Mouse (Mus musculus) neural tube, embryonic 14.5 days (tissue): ENCODE measurements around the gene Trim69. TPM values are rescaled to one million over a fixed set of nuclear protein-coding genes. Genes with fewer than 3 reads are reported as not detected.
"Not testable (repeated sequence)": the region's sequence is repeated elsewhere in the genome, so short reads cannot be mapped to it uniquely, and the experiment has no call there.

Source experiments
- ATAC-seq: fragments of 200-750 bp; cut with Nextera tagmentation; 2 replicates; pipeline ENCODE4 v1.8.0; 2017; ENCODE audit warnings: low read depth, mild to moderate bottlenecking, moderate TSS enrichment, moderate library complexity
- H3K27ac ChIP-seq: fragments of 300-500 bp; sonication (generic); 2 replicates; pipeline ENCODE4 v1.5.1; 2014; ENCODE audit warnings: low read depth, mild to moderate bottlenecking, control low read depth, low read length, moderate library complexity, mixed read lengths
- H3K27me3 ChIP-seq: fragments of 300-500 bp; sonication (generic); 2 replicates; pipeline ENCODE4 v1.6.1; 2014; ENCODE audit warnings: low read length; ENCODE audit not compliant: control insufficient read depth, insufficient read depth
- H3K36me3 ChIP-seq: fragments of 300-500 bp; sonication (generic); 2 replicates; pipeline ENCODE4 v1.6.1; 2014; ENCODE audit warnings: low read length, mixed read lengths; ENCODE audit not compliant: control insufficient read depth, insufficient read depth
- H3K4me1 ChIP-seq: fragments of 300-500 bp; sonication (generic); 2 replicates; pipeline ENCODE4 v1.6.1; 2014; ENCODE audit warnings: low read length; ENCODE audit not compliant: control insufficient read depth, insufficient read depth
- H3K4me2 ChIP-seq: fragments of 300-500 bp; sonication (generic); 2 replicates; pipeline ENCODE4 v1.6.1; 2014; ENCODE audit warnings: mild to moderate bottlenecking, low read depth, low read length, control low read depth
- H3K4me3 ChIP-seq: fragments of 300-500 bp; sonication (generic); 2 replicates; pipeline ENCODE4 v1.5.1; 2014; ENCODE audit warnings: low read depth, low read length, control low read depth, mixed read lengths
- H3K9ac ChIP-seq: fragments of 300-500 bp; sonication (generic); replicated peaks from 2 replicates; pipeline ENCODE4 v1.6.1; 2014; ENCODE audit warnings: low read depth, mild to moderate bottlenecking, control low read depth, low read length, mixed read lengths
- H3K9me3 ChIP-seq: fragments of 300-500 bp; sonication (generic); 2 replicates; pipeline ENCODE4 v1.6.1; 2016; ENCODE audit warnings: low read length; ENCODE audit not compliant: control insufficient read depth
- WGBS: fragments of 180-500 bp; shearing (Covaris S2); extraction: QIAGEN DNeasy Blood & Tissue Kit; methylation state at CpG from one replicate; pipeline ENCODE4 v1.1.7; 2014; 5-methylcytosine and 5-hydroxymethylcytosine counted together
- polyA plus RNA-seq: library from polyadenylated mRNA; unstranded; fragments of >200 nt; fragmentation: Nextera tagmentation; extraction: Ambion mirVana; gene quantifications from 2 replicates; pipeline ENCODE4 v1.2.1, GENCODE M21; 2014

Gene Trim69
- polyA plus RNA-seq, 1 experiment from 2014 or later: not detected

GRCm38 (mm10) chr2:122185086-122185485 lies 24.6 kb downstream of the Trim69 start:
- no peak overlapping the region for H3K4me2 ChIP-seq
- H3K27ac ChIP-seq: no peak overlapping the region
- ATAC-seq: no peak
- H3K9me3 ChIP-seq: no peaks in the 10 kb centered on the region
- H3K4me3 ChIP-seq: no peak overlapping the region
- WGBS: 96% methylated on average over 4 of the region's 4 CpGs
- H3K9ac ChIP-seq: no peak overlapping the region
- H3K4me1 ChIP-seq: no peaks in the 10 kb centered on the region
- no peaks in the 10 kb centered on the region for H3K36me3 ChIP-seq
- no peaks in the 10 kb centered on the region for H3K27me3 ChIP-seq

GRCm38 (mm10) chr2:122186106-122186505 lies 25.6 kb downstream of the Trim69 start, which contains the start of the genes Patl2 and Terb2:
Gene Patl2 (minus strand): TSS chr2:122186189.
Gene Terb2 (plus strand): TSS chr2:122186272.
- no peak for ATAC-seq
- no peak within 1 kb of the TSS for H3K4me2 ChIP-seq
- 75% methylated on average over 17 of the region's 17 CpGs for WGBS
- H3K4me3 ChIP-seq: no peak within 1 kb of the TSS
- no peaks in the 10 kb centered on the region for H3K4me1 ChIP-seq
- no peaks in the 10 kb centered on the region for H3K36me3 ChIP-seq
- H3K27ac ChIP-seq: no peak within 1 kb of the TSS
- H3K9me3 ChIP-seq: no peaks in the 10 kb centered on the region
- H3K9ac ChIP-seq: no peak within 1 kb of the TSS
- no peaks in the 10 kb centered on the region for H3K27me3 ChIP-seq

GRCm38 (mm10) chr2:122186751-122187150 lies 26.3 kb downstream of the Trim69 start:
- no peaks in the 10 kb centered on the region for H3K27me3 ChIP-seq
- WGBS: 97% methylated on average over 3 of the region's 3 CpGs
- H3K4me1 ChIP-seq: no peaks in the 10 kb centered on the region
- no peak overlapping the region for H3K9ac ChIP-seq
- no peaks in the 10 kb centered on the region for H3K36me3 ChIP-seq
- H3K4me2 ChIP-seq: no peak overlapping the region
- no peaks in the 10 kb centered on the region for H3K9me3 ChIP-seq
- H3K4me3 ChIP-seq: no peak overlapping the region
- ATAC-seq: no peak
- no peak overlapping the region for H3K27ac ChIP-seq

- Histone ChIP-seq H3K27ac (no peak overlapping the region), H3K9ac (no peak overlapping the region), H3K4me3 (no peak overlapping the region), H3K27me3 (no peaks in the 10 kb centered on the region), H3K9me3 (no peaks in the 10 kb centered on the region), H3K36me3 (no peaks in the 10 kb centered on the region), H3K4me2 (no peak overlapping the region), H3K4me1 (no peaks in the 10 kb centered on the region)
- no peak for ATAC-seq
- 79% methylated on average over 3 of the region's 3 CpGs for WGBS
These were observed 31.3 kb downstream of the Trim69 start for GRCm38 (mm10) chr2:122191849-122192248.

GRCm38 (mm10) chr2:122194509-122194929 lies 34.0 kb downstream of the Trim69 start:
- H3K9ac ChIP-seq: no peak overlapping the region
- H3K4me1 ChIP-seq: no peaks in the 10 kb centered on the region
- no peak overlapping the region for H3K4me3 ChIP-seq
- no peak overlapping the region for H3K4me2 ChIP-seq
- 73% methylated on average over 1 of the region's 1 CpGs for WGBS
- no peaks in the 10 kb centered on the region for H3K36me3 ChIP-seq
- ATAC-seq: peak; percentile 86
- no peaks in the 10 kb centered on the region for H3K27me3 ChIP-seq
- H3K27ac ChIP-seq: no peak overlapping the region
- no peaks in the 10 kb centered on the region for H3K9me3 ChIP-seq

GRCm38 (mm10) chr2:122201501-122201900 lies 41.0 kb downstream of the Trim69 start:
- Histone ChIP-seq H3K36me3 (no peaks in the 10 kb centered on the region), H3K27ac (no peak overlapping the region), H3K4me1 (no peaks in the 10 kb centered on the region), H3K9me3 (no peaks in the 10 kb centered on the region), H3K27me3 (no peaks in the 10 kb centered on the region), H3K9ac (no peak overlapping the region), H3K4me3 (no peak overlapping the region), H3K4me2 (no peak overlapping the region)
- WGBS: 83% methylated on average over 1 of the region's 1 CpGs
- ATAC-seq: no peak

- no peaks in the 10 kb centered on the region for H3K9me3 ChIP-seq
- no peaks in the 10 kb centered on the region for H3K36me3 ChIP-seq
- WGBS: 63% methylated on average over 2 of the region's 2 CpGs
- no peaks in the 10 kb centered on the region for H3K4me1 ChIP-seq
- H3K9ac ChIP-seq: no peak overlapping the region
- no peak for ATAC-seq
- no peaks in the 10 kb centered on the region for H3K27me3 ChIP-seq
- no peak overlapping the region for H3K27ac ChIP-seq
- H3K4me3 ChIP-seq: no peak overlapping the region
- no peak overlapping the region for H3K4me2 ChIP-seq
These were observed 46.1 kb downstream of the Trim69 start for GRCm38 (mm10) chr2:122206440-122207107.

GRCm38 (mm10) chr2:122210534-122211228 lies 50.2 kb downstream of the Trim69 start:
- Histone ChIP-seq H3K9ac (no peak overlapping the region), H3K27ac (no peak overlapping the region), H3K4me1 (no peaks in the 10 kb centered on the region), H3K27me3 (no peaks in the 10 kb centered on the region), H3K9me3 (no peaks in the 10 kb centered on the region), H3K4me2 (no peak overlapping the region), H3K36me3 (no peaks in the 10 kb centered on the region), H3K4me3 (no peak overlapping the region)
- 41% methylated on average over 3 of the region's 3 CpGs for WGBS
- ATAC-seq: no peak

- H3K27me3 ChIP-seq, H3K36me3 ChIP-seq, H3K4me2 ChIP-seq, H3K4me1 ChIP-seq, H3K27ac ChIP-seq, H3K9ac ChIP-seq, H3K9me3 ChIP-seq, H3K4me3 ChIP-seq, ATAC-seq: not testable (repeated sequence)
- 95% methylated on average over 4 of the region's 4 CpGs for WGBS
These were observed 56.6 kb downstream of the Trim69 start for GRCm38 (mm10) chr2:122217075-122217474.
